Mouse (Mus musculus) right cerebral cortex, postnatal 36 days (tissue): Measurements from ENCODE around the gene Sh3rf1.
"Not testable (repeated sequence)": the region's sequence is repeated elsewhere in the genome, so short reads cannot be mapped to it uniquely, and the experiment has no call there.

ENCODE experiments used
- DNase-seq, 2 experiments: peaks; one replicate each; pipeline ENCODE4 v3.0.0; 2022; ENCODE audit warnings: low spot score in 2 of 2, mixed read lengths in 1 of 2

The Sh3rf1 gene

DNA sequence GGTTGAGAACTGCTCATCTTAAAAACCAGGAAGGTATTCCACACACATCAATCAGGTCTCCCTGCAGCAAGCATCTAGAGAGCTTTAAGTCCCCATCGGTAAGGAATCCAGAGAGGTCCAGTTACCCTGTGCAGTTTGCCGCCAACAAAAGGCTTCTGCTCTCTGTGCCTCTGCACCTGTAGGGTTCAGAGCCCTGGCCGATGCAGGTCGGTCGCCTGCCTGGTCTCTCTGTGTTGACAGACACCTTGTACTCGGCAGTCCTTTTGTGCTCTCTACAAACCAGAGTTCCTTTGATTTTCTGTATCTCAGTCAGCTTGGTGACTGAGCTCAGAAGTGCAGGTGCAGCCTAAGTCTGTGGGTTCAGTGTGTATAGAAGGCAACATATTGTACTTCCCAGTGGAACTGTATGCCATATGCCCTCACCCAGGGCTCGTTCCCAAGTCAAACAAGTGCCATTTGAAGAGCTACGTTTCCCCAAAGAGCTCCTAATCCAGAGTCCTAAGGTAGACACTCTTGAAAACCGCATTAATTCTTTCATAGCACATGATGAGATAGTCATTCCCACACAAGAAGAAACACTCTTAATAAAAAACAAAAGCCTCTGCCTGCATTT, 138.7 kb downstream of the Sh3rf1 start:
- DNase-seq = no peak

DNA sequence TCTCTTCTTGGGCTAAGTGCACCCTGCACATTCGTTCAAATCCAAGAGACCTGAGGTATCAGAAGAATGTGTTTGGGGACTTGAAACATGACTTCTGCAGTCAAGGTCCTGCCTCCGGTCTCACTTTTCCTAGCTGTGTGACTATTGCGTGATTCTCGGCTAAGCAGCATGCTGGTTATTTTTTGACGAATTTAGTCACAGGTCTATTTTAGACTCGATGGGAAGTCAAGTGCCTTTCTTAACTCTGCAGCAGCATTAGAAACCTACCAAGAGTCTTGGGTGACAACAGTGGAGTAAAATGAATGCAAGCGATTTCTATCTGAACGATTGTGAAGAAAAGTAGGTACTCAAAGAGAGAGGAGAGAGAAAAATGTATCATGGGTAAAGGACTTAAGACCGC, 149.6 kb downstream of the Sh3rf1 start:
- DNase-seq = no peak

DNA sequence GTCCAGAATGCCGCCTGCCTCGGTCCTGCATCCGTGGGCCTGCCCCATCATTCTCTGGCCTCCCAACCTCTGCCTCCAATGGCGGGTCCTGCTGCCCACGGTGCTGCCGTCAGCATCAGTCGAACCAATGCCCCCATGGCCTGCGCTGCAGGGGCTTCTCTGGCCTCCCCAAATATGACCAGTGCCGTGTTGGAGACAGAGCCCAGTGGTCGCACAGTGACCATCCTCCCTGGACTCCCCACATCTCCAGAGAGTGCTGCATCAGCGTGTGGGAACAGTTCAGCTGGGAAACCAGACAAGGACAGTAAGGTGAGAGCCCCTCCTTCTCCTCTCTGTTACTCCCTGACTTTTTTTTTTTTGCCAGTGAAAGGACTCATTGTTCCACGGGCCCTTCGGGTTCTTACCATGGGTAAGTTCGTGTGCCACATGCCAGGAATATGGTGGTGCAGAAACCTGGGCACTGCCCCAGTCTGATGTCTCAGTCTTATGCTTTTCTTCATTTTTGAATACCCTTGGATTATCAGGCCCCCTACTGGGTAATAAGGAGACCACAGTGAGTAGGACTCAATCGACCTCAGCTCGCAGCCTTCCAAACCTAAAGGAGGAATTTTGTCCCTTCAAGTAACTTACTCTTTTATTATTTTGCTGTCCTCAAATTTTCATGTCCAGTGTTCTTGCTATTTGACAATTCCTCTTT, 150.5 kb downstream of the Sh3rf1 start:
- no peak for DNase-seq

DNA sequence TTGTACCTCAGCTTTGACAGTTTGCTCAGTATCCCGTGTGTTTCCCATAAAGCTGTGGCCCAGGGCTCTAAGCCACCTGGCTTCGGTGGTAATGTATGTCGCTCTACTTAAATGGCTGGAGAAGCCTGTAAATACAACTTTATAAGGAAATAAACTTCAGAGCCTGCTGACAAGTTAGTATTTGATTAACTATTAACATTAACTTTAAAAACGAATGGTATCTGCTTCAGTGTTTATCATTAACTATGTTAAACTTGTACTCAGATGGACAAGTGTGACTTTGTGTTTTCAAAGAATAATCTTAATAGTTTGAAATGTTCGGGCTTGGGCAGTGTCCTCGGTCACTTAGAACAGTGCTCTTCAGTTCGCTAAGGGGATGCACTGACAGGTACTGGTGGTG, 151.5 kb downstream of the Sh3rf1 start:
- no peak for DNase-seq

DNA sequence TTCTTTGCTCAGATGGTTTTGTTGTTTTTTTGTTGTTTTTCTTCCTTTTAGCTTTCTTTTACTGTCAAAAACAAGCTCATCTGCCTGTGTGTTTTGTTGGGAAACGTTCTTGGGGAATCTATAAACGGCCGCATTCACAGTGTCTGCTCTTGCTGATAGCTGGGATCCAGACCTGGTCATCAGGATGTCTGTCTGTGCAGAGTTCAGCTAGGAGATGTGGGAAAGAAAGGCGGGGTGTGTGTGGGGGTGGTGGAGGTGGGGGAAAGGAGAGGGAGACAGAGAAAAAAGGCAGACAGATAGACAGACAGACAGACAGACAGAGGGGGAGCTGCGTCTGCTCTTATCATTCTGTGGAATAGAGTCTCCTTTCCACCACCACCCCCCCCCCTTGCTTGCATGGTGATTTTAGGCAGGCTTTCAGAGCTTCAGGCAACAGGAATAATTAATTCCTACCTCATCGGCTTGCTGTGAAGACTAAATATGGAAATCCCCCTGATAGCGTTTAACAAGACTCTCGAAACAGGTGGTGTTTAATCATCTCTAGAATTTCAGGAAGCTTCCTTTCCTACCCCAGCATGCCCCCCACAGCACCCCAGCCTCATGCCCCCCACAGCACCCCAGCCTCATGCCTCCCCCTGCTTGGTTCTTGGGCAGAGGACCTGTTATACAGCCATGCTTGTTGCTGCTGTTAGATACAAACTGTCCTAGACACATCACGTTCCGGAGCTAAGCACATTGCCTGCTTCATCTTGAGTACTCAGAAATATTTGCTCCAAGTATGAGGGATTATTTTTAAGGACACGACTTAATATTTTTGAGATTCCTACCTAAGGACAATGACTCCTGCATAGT, 155.4 kb downstream of the Sh3rf1 start:
- no peak for DNase-seq

DNA sequence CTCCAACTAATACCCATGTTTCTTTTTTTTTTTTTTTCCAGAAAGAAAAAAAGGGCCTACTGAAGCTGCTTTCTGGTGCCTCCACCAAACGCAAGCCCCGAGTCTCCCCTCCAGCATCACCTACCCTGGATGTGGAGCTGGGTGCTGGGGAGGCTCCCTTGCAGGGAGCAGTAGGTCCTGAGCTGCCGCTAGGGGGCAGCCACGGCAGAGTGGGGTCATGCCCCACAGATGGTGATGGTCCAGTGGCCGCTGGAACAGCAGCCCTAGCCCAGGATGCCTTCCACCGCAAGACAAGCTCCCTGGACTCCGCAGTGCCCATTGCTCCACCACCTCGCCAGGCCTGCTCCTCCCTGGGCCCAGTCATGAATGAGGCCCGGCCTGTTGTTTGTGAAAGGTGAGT, 160.9 kb downstream of the Sh3rf1 start:
- DNase-seq = no peak

DNA sequence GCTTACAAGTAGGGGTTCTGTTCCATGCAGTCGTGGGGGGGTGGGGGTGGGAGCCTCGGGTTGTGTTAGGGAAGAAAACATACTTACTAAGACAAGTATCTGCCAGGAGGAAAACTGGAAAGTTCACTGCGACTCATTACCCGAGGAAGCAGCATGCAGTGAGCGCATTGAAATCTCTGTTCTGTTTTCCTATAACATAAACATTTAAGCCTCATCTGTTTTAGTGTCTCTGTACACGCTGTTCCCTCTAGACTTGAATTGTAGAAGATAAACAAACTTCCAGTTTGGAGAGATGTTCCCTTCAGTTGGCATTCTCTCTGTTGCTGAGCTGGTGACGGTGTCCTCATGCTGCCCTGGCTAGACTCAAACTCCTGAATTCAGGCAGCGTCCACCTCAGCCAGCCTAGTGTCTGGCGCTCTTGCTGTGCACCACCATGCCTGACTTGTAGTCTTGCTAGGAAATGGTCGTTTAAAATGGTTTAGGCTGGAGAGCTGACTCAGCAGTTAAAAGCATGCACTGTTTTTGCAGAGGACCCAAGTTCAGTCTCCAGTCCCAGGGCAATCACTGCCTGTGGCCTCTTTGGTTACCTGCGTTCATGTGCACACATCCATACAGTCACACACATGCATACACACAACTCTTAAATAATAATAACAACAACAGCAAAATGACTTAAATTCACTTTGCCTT, 162.0 kb downstream of the Sh3rf1 start:
- no peak for DNase-seq

DNA sequence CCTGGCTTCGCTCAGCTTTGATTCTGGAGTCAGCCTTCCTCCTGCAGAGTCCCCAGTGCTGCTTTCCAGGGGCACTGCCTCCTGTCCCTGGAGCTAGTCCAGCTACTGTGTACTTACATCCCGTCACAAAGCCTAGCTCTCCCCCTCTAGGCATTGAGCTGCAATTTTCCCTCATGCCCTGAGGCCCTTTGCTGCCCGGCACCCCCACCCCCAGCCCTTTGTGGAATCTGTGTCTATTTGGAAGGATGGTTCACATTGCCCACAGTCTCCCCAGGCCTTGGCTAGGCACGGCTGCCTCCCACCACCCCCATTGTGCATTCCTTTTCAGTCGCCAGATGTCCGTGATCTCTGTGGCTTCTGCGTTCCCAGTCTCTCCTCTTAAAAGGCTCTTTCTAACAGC, 163.0 kb downstream of the Sh3rf1 start:
- peak in 1 of 2 experiments; percentile 20 for DNase-seq

DNA sequence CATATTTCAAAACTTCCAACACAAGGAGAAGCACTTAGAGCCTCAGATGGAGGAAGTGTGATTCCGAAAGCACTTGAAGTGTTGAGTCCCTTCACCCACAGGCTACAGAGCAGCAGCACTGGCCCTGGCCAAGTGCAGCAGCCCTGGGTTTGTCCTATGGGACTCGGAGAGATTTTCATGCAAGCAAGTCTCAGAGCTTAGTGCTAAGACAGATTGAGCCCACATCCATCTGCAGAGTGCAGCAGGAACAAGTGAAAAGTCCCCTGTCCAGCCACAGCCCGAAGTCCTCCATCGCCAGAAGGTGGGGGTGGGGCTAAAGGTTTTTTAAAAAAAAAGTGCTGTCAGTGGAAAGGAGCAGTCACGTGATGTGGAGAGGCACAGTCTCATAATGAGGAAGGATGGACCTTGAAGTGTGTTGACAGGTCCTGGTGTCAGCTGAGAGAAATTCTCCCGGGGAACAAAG, 163.9 kb downstream of the Sh3rf1 start:
- DNase-seq = no peak

DNA sequence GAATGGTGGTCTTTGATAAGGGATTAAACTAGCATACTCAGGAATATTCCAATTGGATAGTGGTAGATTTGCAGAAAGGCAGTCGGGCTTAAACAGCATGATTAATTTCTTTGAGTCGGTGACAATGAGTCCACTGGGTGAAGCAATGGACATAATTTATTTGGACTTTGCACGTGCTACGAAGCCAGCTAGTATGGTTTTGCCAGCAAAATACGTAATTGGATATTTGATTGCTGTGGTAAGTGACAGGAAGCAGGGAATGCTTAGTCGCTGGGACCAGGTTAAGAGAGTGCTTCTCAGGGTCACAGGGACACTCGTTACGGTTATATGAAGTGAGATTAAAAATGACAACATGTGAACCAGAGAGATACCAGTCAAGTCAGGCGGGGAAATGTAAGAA, 164.7 kb downstream of the Sh3rf1 start:
- no peak for DNase-seq

DNA sequence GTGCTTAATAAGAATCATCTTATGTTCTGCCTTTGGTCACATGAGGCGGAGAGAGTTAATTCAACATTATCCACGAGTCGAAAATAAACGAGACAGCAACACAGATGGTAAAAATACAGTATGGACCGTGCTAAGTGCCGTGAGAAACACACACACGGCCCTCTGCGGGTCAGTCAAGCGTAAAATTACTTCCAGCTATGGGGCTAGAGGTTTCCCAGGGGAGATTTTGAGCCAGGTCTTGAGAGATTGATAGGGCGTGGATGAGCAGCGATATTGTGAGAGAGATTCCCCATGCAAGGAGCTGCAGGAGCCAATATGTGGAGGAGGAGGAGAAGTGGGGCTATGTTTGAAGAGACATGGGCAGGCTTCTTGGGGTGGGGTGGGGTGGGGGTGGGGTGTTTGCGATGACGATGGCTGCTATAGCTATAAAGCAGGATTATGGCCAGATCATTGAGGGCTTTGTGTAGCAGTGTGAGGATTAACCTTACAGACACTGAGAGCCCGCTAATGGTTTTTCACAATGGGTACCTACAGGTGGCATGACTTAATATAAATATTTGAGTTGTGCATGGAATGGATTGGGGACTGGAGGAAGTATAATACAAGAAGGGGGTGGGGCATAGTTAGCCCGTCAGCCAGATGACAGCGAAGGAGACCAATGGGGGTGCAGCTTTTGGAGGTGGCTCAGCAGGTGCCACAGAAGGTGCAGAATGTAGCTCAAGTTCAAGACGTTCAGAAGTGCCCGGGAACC, 166.8 kb downstream of the Sh3rf1 start:
- DNase-seq = no peak

DNA sequence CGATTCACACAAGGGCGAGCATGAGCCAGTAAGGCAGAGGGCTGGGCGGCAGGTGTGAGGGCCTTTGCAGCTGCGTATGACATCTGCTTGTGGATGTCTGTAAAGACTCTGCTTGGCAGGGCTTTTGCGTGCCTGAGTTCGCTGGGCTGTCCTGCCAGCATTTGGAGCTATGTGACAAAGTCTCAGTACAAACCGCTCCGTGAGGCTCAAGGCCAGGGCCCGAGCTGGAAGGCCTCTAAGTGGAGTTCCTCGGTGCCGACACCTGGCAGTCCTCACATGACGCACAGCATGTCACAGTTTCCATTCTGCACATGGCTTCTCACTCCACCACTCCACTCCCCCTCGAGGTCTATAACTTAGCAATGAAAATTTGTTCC, 167.4 kb downstream of the Sh3rf1 start:
- no peak for DNase-seq

DNA sequence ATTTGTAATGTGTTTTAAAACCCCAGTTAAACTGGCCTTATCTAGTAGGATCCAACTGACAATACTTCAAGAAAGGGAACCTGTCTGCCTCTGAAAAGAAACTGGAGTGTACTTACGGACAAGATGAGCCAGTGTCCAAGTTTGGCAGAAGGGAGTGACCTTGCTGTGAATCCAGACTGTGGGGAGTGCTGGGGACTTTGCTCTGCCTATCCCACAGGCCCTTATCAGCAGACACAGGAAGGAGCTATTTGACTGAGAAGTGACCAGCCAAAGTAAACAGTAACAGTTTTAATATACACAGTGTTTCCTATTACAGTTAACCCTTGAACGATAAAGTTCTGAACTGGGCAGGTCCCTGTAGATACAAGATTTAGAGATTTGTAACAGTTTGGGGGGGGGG, 173.5 kb downstream of the Sh3rf1 start:
- no peak for DNase-seq

DNA sequence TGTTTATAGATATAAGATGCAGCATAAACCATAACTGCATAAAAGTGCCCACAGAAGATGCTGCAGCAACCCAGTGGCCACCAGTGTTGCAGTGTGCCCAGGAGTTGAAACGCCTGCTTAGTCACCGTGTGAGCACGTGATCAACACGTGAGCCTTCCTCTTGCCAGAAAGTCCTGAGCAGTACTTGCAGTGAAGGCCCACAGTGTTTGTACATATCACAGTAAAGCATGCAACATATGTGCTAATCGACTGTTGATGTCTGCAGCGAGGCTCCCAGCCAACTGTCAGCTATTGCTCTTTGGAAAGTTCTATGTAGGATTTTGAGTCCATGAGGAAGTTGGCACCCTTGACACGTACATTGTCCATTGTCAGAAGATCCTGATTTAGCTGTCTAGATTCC, 174.1 kb downstream of the Sh3rf1 start:
- no peak for DNase-seq

DNA sequence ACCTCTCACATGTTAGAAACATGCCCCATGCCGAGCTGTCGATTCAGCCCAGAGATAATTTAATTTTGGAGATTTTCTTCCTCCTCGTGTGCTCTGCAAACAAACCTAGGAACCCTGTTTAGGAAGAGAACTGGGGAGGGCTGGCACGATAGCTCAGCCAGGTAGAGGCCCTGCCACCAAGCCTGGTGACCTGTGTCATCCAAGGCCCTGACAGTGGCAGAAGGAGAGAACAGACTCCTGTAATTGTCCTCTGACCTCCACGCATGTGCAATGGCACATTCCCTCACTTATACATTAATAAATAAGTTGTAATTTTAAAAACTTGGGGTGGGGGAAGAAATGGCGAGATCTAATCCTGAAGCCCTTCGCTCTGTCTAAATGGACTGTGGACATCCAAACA, 179.2 kb downstream of the Sh3rf1 start:
- DNase-seq = no peak

DNA sequence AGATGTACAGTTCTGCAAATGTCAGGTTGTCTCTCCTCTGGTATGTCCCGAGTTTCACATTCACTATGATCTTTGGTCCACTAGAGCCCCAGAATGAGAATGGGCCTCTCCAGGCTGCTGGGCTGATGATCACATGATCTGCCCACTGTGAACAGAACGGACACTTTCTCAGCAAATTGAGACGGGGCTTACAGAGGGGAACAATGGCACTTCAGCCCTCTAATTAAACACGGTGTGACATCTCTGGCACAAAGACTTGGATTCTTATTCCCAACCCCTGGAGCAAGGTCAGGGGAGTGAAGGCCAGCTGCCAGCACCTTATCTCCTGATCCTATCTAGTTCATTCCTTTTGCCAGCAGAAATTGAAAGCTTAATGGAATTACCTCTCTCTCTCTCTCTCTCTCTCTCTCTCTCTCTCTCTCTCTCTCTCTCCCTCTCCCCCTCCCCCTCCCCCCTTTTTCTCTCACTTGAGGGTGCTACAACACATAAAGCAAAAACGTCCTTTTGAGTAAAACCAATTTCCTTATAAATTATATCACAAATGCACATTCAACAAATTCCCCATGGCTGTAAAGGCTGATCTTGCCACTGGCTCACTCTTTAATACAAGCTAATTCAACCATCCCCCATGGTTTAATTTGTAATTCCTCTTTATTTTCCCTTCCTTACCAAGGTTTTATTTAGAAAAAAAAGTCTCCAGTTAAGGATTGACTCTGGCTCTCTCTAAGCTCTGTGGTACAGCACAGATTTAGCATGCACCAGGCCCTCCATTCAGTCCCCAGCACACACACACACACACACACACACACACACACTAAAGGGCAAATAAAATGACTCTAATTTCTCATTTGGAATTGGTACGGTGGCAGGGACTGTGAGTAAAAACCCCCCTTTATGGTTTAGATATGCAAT, 179.8 kb downstream of the Sh3rf1 start:
- DNase-seq = no peak

DNA sequence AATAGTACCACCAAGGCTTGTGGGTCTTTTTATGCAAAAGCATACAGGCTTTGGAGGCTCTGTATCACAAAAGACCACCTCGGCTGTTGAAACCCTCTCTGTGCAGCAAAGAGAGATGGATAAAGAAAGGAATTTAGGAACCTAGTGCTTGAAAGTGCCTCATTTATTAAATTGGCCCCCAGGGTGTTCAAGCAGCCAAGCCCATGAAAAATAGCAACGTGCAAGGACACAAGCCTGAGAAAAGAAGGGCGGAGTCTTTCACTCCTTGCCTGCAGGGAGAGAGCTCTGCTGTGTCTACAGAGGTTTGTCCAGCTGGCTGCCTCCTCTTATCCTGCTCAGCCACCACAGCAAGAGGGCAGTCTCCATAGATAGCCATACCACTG, 180.5 kb downstream of the Sh3rf1 start:
- no peak for DNase-seq

DNA sequence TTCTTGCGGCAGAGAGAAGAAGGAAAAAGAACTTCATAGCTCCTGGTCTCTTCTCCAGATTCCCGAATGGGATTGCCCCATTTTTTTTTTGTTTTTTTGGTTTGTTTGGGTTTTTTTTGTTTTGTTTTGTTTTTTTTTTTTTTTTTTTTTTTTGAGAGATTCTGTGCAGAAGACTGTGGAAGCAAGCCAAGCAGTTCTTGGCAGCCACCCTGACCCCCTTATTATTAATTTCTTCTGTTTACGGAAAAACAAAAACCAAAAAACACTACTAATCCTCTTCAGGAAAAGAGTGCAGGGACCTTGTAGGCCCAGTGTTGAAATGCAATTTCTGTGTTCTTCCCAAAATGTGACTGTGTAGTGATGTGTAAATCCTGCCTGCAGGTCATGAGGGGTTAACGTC, 185.4 kb downstream of the Sh3rf1 start:
- DNase-seq = no peak

DNA sequence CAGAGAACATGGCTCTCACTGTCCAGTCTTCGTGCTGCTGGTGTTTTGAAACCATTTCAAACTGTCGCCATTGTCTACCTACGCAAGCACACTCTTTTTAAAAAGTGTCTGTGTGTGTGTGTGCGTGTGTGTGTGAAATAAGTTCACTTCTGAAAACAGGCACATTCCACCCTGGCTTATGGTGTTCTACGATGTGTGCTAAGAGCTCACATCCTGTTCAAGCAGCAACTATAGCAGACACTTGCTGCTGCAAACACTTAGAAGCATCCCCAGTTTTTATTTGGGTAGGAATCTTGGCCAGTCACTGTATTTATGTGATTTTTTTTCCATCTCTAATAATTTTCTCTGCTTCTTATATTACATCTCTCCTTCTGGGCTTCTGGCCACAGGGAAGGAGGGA, 186.0 kb downstream of the Sh3rf1 start:
- not testable (repeated sequence) for DNase-seq

DNA sequence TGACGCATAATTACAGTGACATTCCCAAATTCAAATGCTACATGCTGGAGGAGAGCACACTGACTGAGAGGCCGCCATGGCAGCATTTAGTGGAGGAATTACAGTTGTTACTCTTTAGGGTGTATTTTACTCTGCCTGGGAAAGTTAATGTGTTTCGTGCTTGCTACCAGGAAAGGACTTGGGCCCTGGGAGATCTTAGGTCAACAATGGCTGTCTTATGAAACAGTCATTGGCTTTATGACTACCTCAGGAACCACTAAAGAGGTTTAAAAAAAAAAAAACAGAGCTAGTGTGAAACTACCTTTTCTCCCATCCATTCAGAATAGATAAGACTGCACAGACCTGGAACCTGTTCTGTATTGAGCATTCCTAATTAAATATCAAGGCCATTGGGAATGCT, 195.8 kb downstream of the Sh3rf1 start:
- no peak for DNase-seq

DNA sequence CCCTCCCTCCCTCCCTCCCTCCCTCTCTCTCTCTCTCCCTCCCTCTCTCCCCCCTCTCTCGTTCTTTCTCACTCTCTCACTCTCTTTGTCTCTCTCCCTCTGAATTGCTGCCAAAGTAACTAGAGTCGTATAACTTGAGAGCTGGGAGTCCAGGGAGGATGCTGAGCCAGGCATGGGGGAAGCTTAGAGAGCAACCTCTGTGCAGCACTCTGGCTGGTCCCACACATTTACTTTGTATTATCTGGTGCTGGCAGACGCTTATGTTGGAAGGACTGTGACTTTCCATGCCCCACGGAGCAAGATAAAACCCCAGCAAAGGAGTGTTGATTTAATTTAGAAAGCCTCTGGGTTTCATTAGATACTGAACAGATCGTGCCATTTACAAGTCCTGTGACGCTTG, 196.5 kb downstream of the Sh3rf1 start:
- DNase-seq = no peak
